ENCODE assay signal across 8 mouse cellular contexts in the genomic region with DNA sequence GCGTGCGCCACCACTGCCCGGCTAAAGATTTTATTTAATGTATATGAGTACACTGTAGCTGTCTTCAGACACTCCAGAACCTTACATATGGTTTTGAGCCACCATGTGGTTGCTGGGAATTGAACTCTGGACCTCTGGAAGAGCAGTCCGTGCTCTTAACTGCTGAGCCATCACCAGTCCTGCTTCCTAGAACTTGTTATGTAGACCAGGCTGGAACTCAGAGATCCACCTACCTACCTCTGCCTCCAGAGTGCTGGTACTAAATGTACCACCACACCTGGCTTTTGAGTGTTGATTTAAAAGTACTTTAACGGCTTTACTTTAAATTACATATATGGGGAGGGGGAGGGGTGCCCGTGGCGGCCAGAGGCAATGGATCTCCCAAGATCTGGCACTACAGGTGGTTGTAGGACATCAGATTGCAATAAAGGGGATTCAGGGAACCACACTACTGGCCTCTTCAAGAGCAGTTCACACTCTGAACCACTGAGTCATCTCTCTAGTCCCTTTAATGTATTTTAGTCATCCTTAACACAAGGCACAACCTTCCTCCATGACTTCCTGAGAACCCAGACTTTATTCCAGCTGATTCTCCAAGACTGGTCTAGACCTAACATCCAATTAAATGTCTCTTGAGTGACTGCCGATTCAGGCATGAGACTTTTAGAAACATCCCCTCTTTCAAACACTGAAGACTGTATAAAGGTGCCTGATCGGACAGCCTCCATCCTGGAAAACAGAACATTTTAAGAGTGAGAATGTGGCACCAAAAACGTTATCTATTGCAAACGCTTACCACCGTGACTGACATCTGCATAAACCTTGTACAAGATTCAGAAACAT. TPM values are rescaled to one million over a fixed set of nuclear protein-coding genes. Genes with fewer than 3 reads are reported as not detected.
DNase-seq lines count a peak whose midpoint lies in the region; ATAC-seq and TF ChIP-seq lines count a peak whose summit lies in the region.

No protein-coding gene starts in this region.

- ATAC-seq in embryonic facial prominence, embryonic 11.5 days (replicated peaks; ENCODE audit: insufficient number of reproducible peaks, low FRiP score, low TSS enrichment, low read depth), result no peak
- no peak for ATAC-seq in intestine, postnatal 0 days

- DNase-seq in lung, adult 2 months, result no peak
- no peak for DNase-seq in lung, adult 18-20 months
- no peak for DNase-seq in embryonic facial prominence, embryonic 11.5 days (ENCODE audit: low spot score)
- no peak for DNase-seq in left cerebral cortex, adult 18-20 months (ENCODE audit: low spot score in 2 of 2)
- no peak for DNase-seq in spleen, postnatal 14 days (ENCODE audit: low spot score in 2 of 2)
- DNase-seq in kidney, postnatal 4 days, result no peak

- peaks cover 19% of the 10 kb centered on the region for H3K36me3 ChIP-seq in embryonic facial prominence, embryonic 11.5 days (replicated peaks; ENCODE audit: control insufficient read depth, insufficient read depth, low read depth, low read length)
- H3K36me3 ChIP-seq in intestine, postnatal 0 days (ENCODE audit: control insufficient read depth, insufficient read depth), result peaks cover 21% of the 10 kb centered on the region

- TF ChIP-seq POLR2A in lung, adult 2 months (IDR thresholded peaks at IDR 0.05; ENCODE audit: borderline replicate concordance, extremely low read depth, low read depth, low read length), result no peak
- no peak for TF ChIP-seq POLR2A in olfactory bulb, adult 2 months (IDR thresholded peaks at IDR 0.05; ENCODE audit: insufficient read depth, low read depth, low read length)

- peak overlapping the region; percentile 98 for H3K9ac ChIP-seq in embryonic facial prominence, embryonic 11.5 days (replicated peaks; ENCODE audit: low read length)
- H3K9ac ChIP-seq in intestine, postnatal 0 days (ENCODE audit: low read depth, low read length), result peak overlapping the region; percentile 96

- peaks cover 11% of the 10 kb centered on the region; the same call in 1 of the 2 replicates for H3K4me1 ChIP-seq in lung, adult 2 months (ENCODE audit: control insufficient read depth, insufficient read depth, low read length)
- H3K4me1 ChIP-seq in embryonic facial prominence, embryonic 11.5 days (ENCODE audit: control insufficient read depth, insufficient read depth, low read length), result no peaks in the 10 kb centered on the region
- H3K4me1 ChIP-seq in intestine, postnatal 0 days (replicated peaks; ENCODE audit: control insufficient read depth, insufficient read depth, low read length), result peaks cover 5% of the 10 kb centered on the region; the same call in 1 of the 2 replicates
- H3K4me1 ChIP-seq in olfactory bulb, adult 2 months (ENCODE audit: control insufficient read depth, insufficient read depth, low read length), result peaks cover 10% of the 10 kb centered on the region

- H3K4me2 ChIP-seq in embryonic facial prominence, embryonic 11.5 days (ENCODE audit: low read depth, low read length), result peak overlapping the region; percentile 47
- H3K4me2 ChIP-seq in intestine, postnatal 0 days (replicated peaks; ENCODE audit: low read depth), result peak overlapping the region; percentile 76

- no peaks in the 10 kb centered on the region for H3K27me3 ChIP-seq in embryonic facial prominence, embryonic 11.5 days (ENCODE audit: control insufficient read depth, insufficient read depth, low read length)
- no peaks in the 10 kb centered on the region for H3K27me3 ChIP-seq in intestine, postnatal 0 days (replicated peaks; ENCODE audit: control insufficient read depth, insufficient read depth, low read length)

- no peak overlapping the region for H3K27ac ChIP-seq in embryonic facial prominence, embryonic 11.5 days (replicated peaks; ENCODE audit: low read depth, low read length)
- H3K27ac ChIP-seq in intestine, postnatal 0 days (ENCODE audit: low read depth, low read length), result peak overlapping the region; percentile 86; the same call in 1 of the 2 replicates
- H3K27ac ChIP-seq in olfactory bulb, adult 2 months (ENCODE audit: insufficient read depth, low read depth, low read length), result no peak overlapping the region

- WGBS in lung, adult 2 months, result 38% methylated on average over 12 of the region's 12 CpGs
- whole genome bisulfite sequencing in embryonic facial prominence, embryonic 11.5 days, result 56% methylated on average over 12 of the region's 12 CpGs
- WGBS in intestine, postnatal 0 days, result 33% methylated on average over 12 of the region's 12 CpGs
- WGBS in olfactory bulb, adult 2 months, result 47% methylated on average over 12 of the region's 12 CpGs

- TF ChIP-seq CTCF in lung, adult 2 months (IDR thresholded peaks at IDR 0.05; ENCODE audit: insufficient read depth, low read length), result no peak
- no peak for TF ChIP-seq CTCF in intestine, postnatal 0 days (IDR thresholded peaks at IDR 0.05; ENCODE audit: low read depth)
- no peak for TF ChIP-seq CTCF in olfactory bulb, adult 2 months (IDR thresholded peaks at IDR 0.05; ENCODE audit: insufficient read depth, low read depth, low read length)

- H3K9me3 ChIP-seq in embryonic facial prominence, embryonic 11.5 days (replicated peaks; ENCODE audit: control insufficient read depth, low read length), result no peaks in the 10 kb centered on the region
- no peaks in the 10 kb centered on the region for H3K9me3 ChIP-seq in intestine, postnatal 0 days (ENCODE audit: control insufficient read depth)

- peak overlapping the region; percentile 87 for H3K4me3 ChIP-seq in lung, adult 2 months (replicated peaks; ENCODE audit: extremely low read depth, low read depth, low read length)
- peak overlapping the region; percentile 99 for H3K4me3 ChIP-seq in embryonic facial prominence, embryonic 11.5 days (ENCODE audit: low read depth, low read length)
- peak overlapping the region; percentile 97 for H3K4me3 ChIP-seq in intestine, postnatal 0 days (ENCODE audit: low read depth, low read length)
- H3K4me3 ChIP-seq in olfactory bulb, adult 2 months (ENCODE audit: insufficient read depth, low read depth, low read length), result peak overlapping the region; percentile 71

RNA-seq across cellular contexts. Expression of gene U2af1, which starts 1.3 kb away (rescaled TPM):
- 35.1 and 49.0 TPM in 2 replicates for polyA plus RNA-seq in lung, adult 2 months (2012; rRNA removed)
- polyA plus RNA-seq in embryonic facial prominence, embryonic 11.5 days (2014; fragmentation: Nextera tagmentation; extraction: Ambion mirVana), result 206 and 225 TPM in 2 replicates
- polyA plus RNA-seq in intestine, postnatal 0 days (2015; fragmentation: Nextera tagmentation; extraction: Ambion mirVana), result 151 TPM in 2 replicates
- polyA plus RNA-seq in olfactory bulb, adult 2 months (2012; ENCODE audit: insufficient read depth, insufficient read length, low replicate concordance, missing spikeins), result 633 TPM in 1 of 2 replicates, not detected in the other
- 100 to 1,000 TPM; 118 to 119 TPM for total RNA-seq in left cerebral cortex, adult 18-20 months (2021)

RNA-seq across cellular contexts. Expression of gene Cryaa, which starts 20.2 kb away (rescaled TPM):
- 2.5 and 2.9 TPM in 2 replicates for polyA plus RNA-seq in lung, adult 2 months (2012; rRNA removed)
- 20.9 and 184 TPM in 2 replicates for polyA plus RNA-seq in embryonic facial prominence, embryonic 11.5 days (2014; fragmentation: Nextera tagmentation; extraction: Ambion mirVana)
- polyA plus RNA-seq in intestine, postnatal 0 days (2015; fragmentation: Nextera tagmentation; extraction: Ambion mirVana), result 0.09 TPM in 1 of 2 replicates, not detected in the other
- not detected in 2 replicates for polyA plus RNA-seq in olfactory bulb, adult 2 months (2012; ENCODE audit: insufficient read depth, insufficient read length, low replicate concordance, missing spikeins)
- under 1 TPM in 1 of 2 experiments, not detected in 1; 0.30 TPM for total RNA-seq in left cerebral cortex, adult 18-20 months (2021)

RNA-seq across cellular contexts. Expression of gene Cbs, which starts 20.3 kb away (rescaled TPM):
- polyA plus RNA-seq in lung, adult 2 months (2012; rRNA removed), result 5.5 and 6.3 TPM in 2 replicates
- 1.5 and 2.5 TPM in 2 replicates for polyA plus RNA-seq in embryonic facial prominence, embryonic 11.5 days (2014; fragmentation: Nextera tagmentation; extraction: Ambion mirVana)
- 0.09 and 0.55 TPM in 2 replicates for polyA plus RNA-seq in intestine, postnatal 0 days (2015; fragmentation: Nextera tagmentation; extraction: Ambion mirVana)
- polyA plus RNA-seq in olfactory bulb, adult 2 months (2012; ENCODE audit: insufficient read depth, insufficient read length, low replicate concordance, missing spikeins), result not detected in 2 replicates
- 10 to 100 TPM; 36.4 to 37.2 TPM for total RNA-seq in left cerebral cortex, adult 18-20 months (2021)
